Mouse (Mus musculus): ENCODE measurements around the gene Pabpc4.

Pabpc4 gene

DNA sequence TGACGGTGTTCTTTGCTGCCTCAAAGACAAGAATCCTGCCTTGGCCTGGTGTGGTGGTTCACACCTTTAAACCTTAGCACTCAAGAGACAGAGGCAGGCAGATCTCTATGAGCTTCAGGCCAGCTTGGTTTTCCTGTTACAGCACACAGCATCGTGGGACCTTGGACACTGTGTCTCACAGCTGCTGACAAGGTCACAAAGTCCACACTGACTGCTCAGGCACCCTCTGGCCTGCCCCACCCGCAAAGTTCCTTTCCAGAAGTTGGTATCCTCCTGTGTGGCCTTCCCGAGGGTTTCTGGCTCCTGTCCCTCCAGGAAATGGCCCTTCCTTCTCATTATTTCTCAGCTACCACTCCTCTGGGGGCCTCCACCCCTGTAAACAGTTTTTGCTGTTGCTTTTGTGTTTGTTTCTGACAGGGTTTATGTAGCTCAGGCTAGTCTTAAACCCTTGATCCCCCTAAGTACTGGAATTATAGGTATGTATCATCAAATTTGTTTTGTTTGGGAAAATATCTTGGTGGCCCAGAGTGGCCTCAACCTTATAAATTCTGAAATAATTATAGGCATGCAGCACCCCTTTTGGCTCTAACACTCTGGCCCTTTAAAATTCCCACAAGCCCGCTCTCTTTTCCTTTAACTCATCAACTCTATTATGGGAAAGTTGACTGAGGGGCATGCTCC, at the start of gene Pabpc4:
Pabpc4 (plus strand) TSS at position 631 of the 681 bp plus-strand sequence.
- DNase-seq (ENCODE audit: low read depth, low spot score): no peak

GRCm38 (mm10) chr4:123213975-123214374, 48.2 kb upstream of the Pabpc4 start:
- DNase-seq (ENCODE audit: low read depth, low spot score): no peak

DNA sequence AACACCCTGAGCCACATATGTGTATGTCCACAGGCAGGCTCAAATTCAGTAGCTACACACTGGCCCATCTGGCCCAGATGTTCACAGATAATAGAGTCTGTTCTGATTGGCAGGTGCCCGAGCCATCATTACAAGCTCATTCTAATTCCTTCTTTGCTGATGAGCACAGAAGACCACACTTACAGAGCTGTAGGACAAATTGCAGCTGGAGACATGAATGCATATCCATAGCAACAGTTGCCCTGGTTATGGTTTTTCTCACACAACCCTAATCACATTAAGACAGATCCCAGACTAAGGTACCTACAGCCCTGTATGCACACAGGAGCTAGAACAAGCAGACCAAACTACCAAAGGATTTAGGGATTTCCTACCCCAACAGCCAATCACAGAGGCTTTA, 46.8 kb upstream of the Pabpc4 start:
- DNase-seq (ENCODE audit: low read depth, low spot score): no peak

DNA sequence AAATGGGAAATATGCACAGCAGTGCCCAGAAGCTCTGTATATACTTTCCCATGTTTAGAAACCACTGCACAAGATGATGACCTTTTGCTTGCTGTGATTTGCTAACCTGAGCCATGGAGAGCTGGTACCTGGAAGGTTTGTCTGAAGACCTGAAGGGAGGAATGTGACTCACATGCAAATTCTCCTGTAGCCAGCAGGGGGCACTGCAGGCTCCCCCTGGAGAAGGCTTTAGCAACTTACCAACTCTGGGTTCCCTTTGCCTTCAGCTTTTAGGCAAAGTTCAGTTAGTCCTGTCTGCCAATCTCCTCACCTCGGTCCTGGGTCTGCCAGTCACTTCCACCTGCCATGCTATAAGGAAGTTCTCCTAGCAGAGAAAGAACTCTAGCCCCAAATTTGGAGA, 45.4 kb upstream of the Pabpc4 start:
- DNase-seq (ENCODE audit: low read depth, low spot score): no peak

DNA sequence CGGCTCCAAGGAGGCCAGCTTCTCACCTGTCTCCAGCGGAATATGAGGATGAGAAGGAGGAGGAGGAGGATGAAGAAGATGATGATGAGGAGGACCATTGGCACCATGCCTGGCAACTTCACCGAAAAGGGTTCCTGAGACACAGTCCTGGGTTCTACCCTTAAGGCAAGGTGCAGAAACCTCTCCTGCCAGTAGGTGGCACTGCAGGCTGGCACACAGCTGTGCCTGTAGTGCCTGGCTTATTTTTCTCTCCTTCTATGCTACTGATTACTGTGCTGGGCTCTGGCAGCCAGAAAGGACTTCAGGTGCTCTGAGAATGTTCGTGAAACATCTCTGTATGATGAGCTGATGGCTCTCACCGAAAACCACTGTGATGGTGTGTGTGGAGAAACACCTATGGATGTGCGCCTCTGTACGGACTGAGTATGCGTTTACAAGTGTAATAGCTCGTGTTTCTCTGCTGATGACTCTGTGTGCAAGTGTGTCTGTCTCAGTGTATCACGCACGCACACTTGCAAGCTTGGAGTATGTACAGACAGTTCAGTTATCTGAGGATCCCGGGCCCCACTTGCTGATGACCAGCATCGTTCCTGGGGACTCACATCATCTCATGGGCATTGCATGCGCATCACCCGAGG, 42.3 kb upstream of the Pabpc4 start:
- DNase-seq (ENCODE audit: low read depth, low spot score): peak; percentile 20

GRCm38 (mm10) chr4:123220637-123221036, 41.5 kb upstream of the Pabpc4 start:
- no peak for DNase-seq (ENCODE audit: low read depth, low spot score)

DNA sequence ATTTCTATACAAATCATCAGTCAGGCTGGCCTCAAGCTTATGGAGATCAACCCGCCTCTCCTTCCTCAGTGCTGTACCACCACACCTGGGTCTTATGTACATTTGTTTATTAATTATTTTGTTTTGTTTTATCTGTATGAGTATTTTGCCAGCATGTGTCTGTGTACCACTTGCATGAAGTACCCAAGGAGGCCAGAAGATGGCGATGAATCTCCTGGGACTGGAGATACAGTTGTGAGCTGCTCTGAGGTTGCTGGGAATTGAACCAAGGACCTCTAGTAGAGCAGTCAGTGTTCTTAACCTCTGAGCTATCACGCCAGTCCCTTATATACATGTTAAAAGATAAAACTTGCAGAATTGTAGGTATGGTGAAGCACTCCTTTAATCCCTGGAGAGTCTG, 38.8 kb upstream of the Pabpc4 start:
- no peak for DNase-seq (ENCODE audit: low read depth, low spot score)

- no peak for DNase-seq (ENCODE audit: low read depth, low spot score)
These were observed 36.3 kb upstream of the Pabpc4 start for GRCm38 (mm10) chr4:123225718-123226403.

DNA sequence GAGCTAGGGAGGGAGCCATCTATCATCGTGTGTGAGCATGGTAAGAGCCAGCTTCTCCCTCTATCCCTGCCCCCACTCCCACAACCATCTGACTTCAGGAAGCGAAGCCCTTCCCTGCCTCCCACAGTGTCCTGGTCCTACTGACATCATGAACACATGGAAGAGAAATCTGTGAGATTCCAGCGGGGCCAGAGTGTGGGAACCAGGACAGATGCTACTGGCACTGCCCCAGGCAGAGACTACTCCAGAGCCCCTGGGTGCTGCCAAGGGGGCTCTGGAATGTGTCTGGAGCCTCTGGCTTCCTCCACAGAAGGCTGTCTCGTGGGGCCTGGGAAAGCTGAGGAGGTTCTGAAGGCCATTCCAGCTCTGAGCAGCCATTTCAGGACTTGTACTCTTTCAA, 34.4 kb upstream of the Pabpc4 start:
- DNase-seq (ENCODE audit: low read depth, low spot score): no peak

GRCm38 (mm10) chr4:123228270-123228669, 33.9 kb upstream of the Pabpc4 start:
- DNase-seq (ENCODE audit: low read depth, low spot score): no peak

GRCm38 (mm10) chr4:123229166-123229565, 33.0 kb upstream of the Pabpc4 start:
- no peak for DNase-seq (ENCODE audit: low read depth, low spot score)

- DNase-seq (ENCODE audit: low read depth, low spot score): no peak
These were observed 29.3 kb upstream of the Pabpc4 start for GRCm38 (mm10) chr4:123232841-123233240.

DNA sequence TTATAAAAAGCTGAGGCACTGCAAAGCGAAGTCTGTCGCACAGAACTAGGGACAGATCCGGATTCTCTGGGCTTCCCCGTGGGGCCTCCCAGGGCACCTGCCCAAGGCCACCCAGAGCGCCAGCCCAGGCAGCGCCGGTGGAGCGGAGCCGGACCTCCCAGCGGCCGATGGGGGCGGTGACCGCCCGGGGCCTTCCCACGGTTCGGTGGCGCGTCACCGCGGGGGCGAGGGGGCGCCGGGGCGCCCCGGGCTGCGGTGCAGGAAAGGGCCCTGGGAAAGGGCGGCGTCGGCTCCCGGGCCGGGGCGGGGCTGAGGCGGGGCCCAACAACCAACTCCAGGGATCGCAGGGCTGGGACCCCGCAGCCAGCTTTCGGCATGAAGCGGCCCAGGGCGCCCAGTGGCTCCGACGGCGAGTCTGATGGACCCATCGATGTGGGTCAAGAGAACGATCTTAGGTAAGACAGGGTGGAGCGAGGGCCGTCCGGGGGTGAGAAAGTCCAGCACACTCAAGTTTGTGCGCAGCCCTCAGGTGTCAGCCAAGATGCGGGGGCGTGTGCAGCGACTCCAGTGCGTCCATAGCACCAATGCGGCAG, 28.6 kb upstream of the Pabpc4 start, which contains the start of gene Heyl:
Heyl (plus strand) TSS at position 65 of the 593 bp plus-strand sequence.
- DNase-seq (ENCODE audit: low read depth, low spot score): no peak

GRCm38 (mm10) chr4:123235835-123236430, 26.2 kb upstream of the Pabpc4 start:
- DNase-seq (ENCODE audit: low read depth, low spot score): no peak

DNA sequence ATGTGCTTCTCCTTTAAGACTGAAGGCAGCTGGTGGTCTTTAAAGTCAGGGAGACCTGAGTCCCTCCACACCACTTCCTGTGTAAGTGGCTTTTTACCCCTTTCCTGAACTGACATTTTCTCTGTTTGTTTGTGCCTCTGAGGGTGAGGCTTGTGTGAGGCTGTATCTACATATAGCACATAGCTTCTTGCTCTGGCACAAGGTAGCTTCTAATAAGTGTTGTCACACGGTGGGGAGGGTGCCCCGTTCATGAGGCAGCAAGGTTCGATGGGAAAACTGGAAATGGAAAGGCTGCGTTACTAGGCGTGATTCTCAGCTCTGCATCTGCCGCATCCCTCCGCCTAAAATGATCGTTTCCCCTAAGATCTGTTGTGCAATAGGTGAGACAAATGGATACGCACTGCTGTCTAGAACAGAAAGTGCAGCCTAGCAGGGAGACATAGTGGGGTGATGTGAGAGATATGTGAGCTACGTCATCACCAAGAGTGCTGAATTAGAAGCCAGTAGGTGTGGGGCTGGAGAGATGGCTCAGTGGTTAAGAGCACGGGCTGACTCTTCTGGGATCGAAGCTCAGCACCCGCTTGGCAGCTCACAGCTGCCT, 25.6 kb upstream of the Pabpc4 start:
- DNase-seq (ENCODE audit: low read depth, low spot score): no peak

- no peak for DNase-seq (ENCODE audit: low read depth, low spot score)
These were observed 24.5 kb upstream of the Pabpc4 start for GRCm38 (mm10) chr4:123237386-123238266.

GRCm38 (mm10) chr4:123239361-123240203, 22.6 kb upstream of the Pabpc4 start:
- DNase-seq (ENCODE audit: low read depth, low spot score): no peak

- no peak for DNase-seq (ENCODE audit: low read depth, low spot score)
These were observed 15.9 kb upstream of the Pabpc4 start for GRCm38 (mm10) chr4:123246221-123246620.

- no peak for DNase-seq (ENCODE audit: low read depth, low spot score)
These were observed 15.5 kb upstream of the Pabpc4 start for GRCm38 (mm10) chr4:123246651-123247050.

Measured in c-Kit-negative CD71-positive TER-119-positive erythroid progenitor cells, embryonic 14.5 days (primary cell).